Mouse (Mus musculus) erythroblast, embryonic 14.5 days (primary cell): ENCODE data around the gene Oas1g.

Source experiments
- GATA1 ChIP-seq: IDR thresholded peaks from 2 replicates; pipeline ENCODE4 v1.6.1; 2012; ENCODE audit warnings: low read length, inconsistent platforms, mixed read lengths
- TAL1 ChIP-seq: IDR thresholded peaks from 3 replicates; pipeline ENCODE4 v1.6.1; 2012; ENCODE audit warnings: low read length, inconsistent platforms, mixed read lengths

- TF ChIP-seq GATA1 (no peak), TAL1 (no peak)
These were observed 46.6 kb upstream of the Oas1g start for GRCm38 (mm10) chr5:120933966-120934365.
